Mouse (Mus musculus): ENCODE results near the gene Cbx2. TPM values are rescaled to one million over a fixed set of nuclear protein-coding genes. Genes with fewer than 3 reads are reported as not detected.
A peak's percentile ranks its signal among the peaks of the same experiment; 100 is the strongest.

Gene Cbx2
- polyA plus RNA-seq, 1 experiment from 2014 or later = 65.0 TPM

GRCm38 (mm10) chr11:119024260-119024659, 1.5 kb downstream of the Cbx2 start:
- H3K27me3 ChIP-seq (ENCODE audit: control insufficient read depth, insufficient read depth, low read length) = no peaks in the 10 kb centered on the region
- peaks cover 25% of the 10 kb centered on the region for H3K36me3 ChIP-seq (ENCODE audit: control insufficient read depth, insufficient read depth, low read length)
- H3K27ac ChIP-seq (ENCODE audit: low read depth, low read length) = no peak overlapping the region
- 14% methylated on average over 7 of the region's 7 CpGs for WGBS
- H3K9me3 ChIP-seq (ENCODE audit: control insufficient read depth, low read length) = no peaks in the 10 kb centered on the region
- ATAC-seq (ENCODE audit: insufficient read depth, low FRiP score, low TSS enrichment) = no peak
- peaks cover 26% of the 10 kb centered on the region for H3K4me1 ChIP-seq (ENCODE audit: control insufficient read depth, insufficient read depth, low read length)
- no peak for DNase-seq (ENCODE audit: low spot score)
- H3K4me2 ChIP-seq (ENCODE audit: low read depth) = peak overlapping the region; percentile 97
- H3K4me3 ChIP-seq (ENCODE audit: low read depth, low read length) = peak overlapping the region; percentile 96
- H3K9ac ChIP-seq (ENCODE audit: low read length) = peak overlapping the region; percentile 97

- Histone ChIP-seq H3K27me3 (ENCODE audit: control insufficient read depth, insufficient read depth, low read length) (no peaks in the 10 kb centered on the region), H3K27ac (ENCODE audit: low read depth, low read length) (no peak overlapping the region), H3K4me2 (ENCODE audit: low read depth) (0 out of 2 replicates have a peak overlapping the region, but pooled peaks have one; percentile 2), H3K4me1 (ENCODE audit: control insufficient read depth, insufficient read depth, low read length) (peaks cover 26% of the 10 kb centered on the region), H3K9me3 (ENCODE audit: control insufficient read depth, low read length) (no peaks in the 10 kb centered on the region), H3K4me3 (ENCODE audit: low read depth, low read length) (no peak overlapping the region), H3K36me3 (ENCODE audit: control insufficient read depth, insufficient read depth, low read length) (peaks cover 28% of the 10 kb centered on the region), H3K9ac (ENCODE audit: low read length) (peak overlapping the region; percentile 4; the same call in 1 of the 2 replicates)
- DNase-seq (ENCODE audit: low spot score) (no peak), ATAC-seq (ENCODE audit: insufficient read depth, low FRiP score, low TSS enrichment) (no peak)
- WGBS = 76% methylated on average over 12 of the region's 12 CpGs
These were observed 3.4 kb downstream of the Cbx2 start for GRCm38 (mm10) chr11:119026203-119026602.

- H3K27ac ChIP-seq (ENCODE audit: low read depth, low read length) = no peak overlapping the region
- ATAC-seq (ENCODE audit: insufficient read depth, low FRiP score, low TSS enrichment) (peak; percentile 51; the same call in 1 of the 2 replicates), DNase-seq (ENCODE audit: low spot score) (peak; percentile 87)
- peaks cover 5% of the 10 kb centered on the region for H3K36me3 ChIP-seq (ENCODE audit: control insufficient read depth, insufficient read depth, low read length)
- H3K4me2 ChIP-seq (ENCODE audit: low read depth) = no peak overlapping the region
- peaks cover 47% of the 10 kb centered on the region for H3K27me3 ChIP-seq (ENCODE audit: control insufficient read depth, insufficient read depth, low read length)
- H3K4me1 ChIP-seq (ENCODE audit: control insufficient read depth, insufficient read depth, low read length) = peaks cover 28% of the 10 kb centered on the region
- H3K9me3 ChIP-seq (ENCODE audit: control insufficient read depth, low read length) = no peaks in the 10 kb centered on the region
- WGBS = 2% methylated on average over 26 of the region's 26 CpGs
- H3K9ac ChIP-seq (ENCODE audit: low read length) = no peak overlapping the region
- no peak overlapping the region for H3K4me3 ChIP-seq (ENCODE audit: low read depth, low read length)
These were observed 11.3 kb downstream of the Cbx2 start for GRCm38 (mm10) chr11:119033874-119034558.

GRCm38 (mm10) chr11:119034635-119035034, 11.9 kb downstream of the Cbx2 start:
- DNase-seq (ENCODE audit: low spot score) (no peak), ATAC-seq (ENCODE audit: insufficient read depth, low FRiP score, low TSS enrichment) (no peak)
- Histone ChIP-seq H3K27ac (ENCODE audit: low read depth, low read length) (no peak overlapping the region), H3K4me2 (ENCODE audit: low read depth) (no peak overlapping the region), H3K27me3 (ENCODE audit: control insufficient read depth, insufficient read depth, low read length) (peaks cover 51% of the 10 kb centered on the region), H3K9me3 (ENCODE audit: control insufficient read depth, low read length) (no peaks in the 10 kb centered on the region), H3K4me1 (ENCODE audit: control insufficient read depth, insufficient read depth, low read length) (peaks cover 33% of the 10 kb centered on the region), H3K9ac (ENCODE audit: low read length) (no peak overlapping the region), H3K36me3 (ENCODE audit: control insufficient read depth, insufficient read depth, low read length) (peaks cover 2% of the 10 kb centered on the region; the same call in 1 of the 2 replicates), H3K4me3 (ENCODE audit: low read depth, low read length) (no peak overlapping the region)
- 2% methylated on average over 19 of the region's 19 CpGs for WGBS

GRCm38 (mm10) chr11:119035094-119035685, 12.4 kb downstream of the Cbx2 start:
- Histone ChIP-seq H3K36me3 (ENCODE audit: control insufficient read depth, insufficient read depth, low read length) (peaks cover 2% of the 10 kb centered on the region; the same call in 1 of the 2 replicates), H3K4me3 (ENCODE audit: low read depth, low read length) (no peak overlapping the region), H3K4me2 (ENCODE audit: low read depth) (no peak overlapping the region), H3K27ac (ENCODE audit: low read depth, low read length) (no peak overlapping the region), H3K27me3 (ENCODE audit: control insufficient read depth, insufficient read depth, low read length) (peaks cover 54% of the 10 kb centered on the region), H3K4me1 (ENCODE audit: control insufficient read depth, insufficient read depth, low read length) (peaks cover 39% of the 10 kb centered on the region), H3K9me3 (ENCODE audit: control insufficient read depth, low read length) (no peaks in the 10 kb centered on the region), H3K9ac (ENCODE audit: low read length) (no peak overlapping the region)
- no peak for DNase-seq (ENCODE audit: low spot score)
- no peak for ATAC-seq (ENCODE audit: insufficient read depth, low FRiP score, low TSS enrichment)
- 1% methylated on average over 21 of the region's 21 CpGs for WGBS

GRCm38 (mm10) chr11:119035686-119036165, 13.0 kb downstream of the Cbx2 start:
- Histone ChIP-seq H3K27ac (ENCODE audit: low read depth, low read length) (no peak overlapping the region), H3K9me3 (ENCODE audit: control insufficient read depth, low read length) (no peaks in the 10 kb centered on the region), H3K9ac (ENCODE audit: low read length) (no peak overlapping the region), H3K4me1 (ENCODE audit: control insufficient read depth, insufficient read depth, low read length) (peaks cover 40% of the 10 kb centered on the region), H3K36me3 (ENCODE audit: control insufficient read depth, insufficient read depth, low read length) (no peaks in the 10 kb centered on the region; the same call in 1 of the 2 replicates), H3K4me2 (ENCODE audit: low read depth) (no peak overlapping the region), H3K27me3 (ENCODE audit: control insufficient read depth, insufficient read depth, low read length) (peaks cover 54% of the 10 kb centered on the region), H3K4me3 (ENCODE audit: low read depth, low read length) (no peak overlapping the region)
- WGBS = 1% methylated on average over 21 of the region's 21 CpGs
- peak; percentile 58 for DNase-seq (ENCODE audit: low spot score)
- no peak for ATAC-seq (ENCODE audit: insufficient read depth, low FRiP score, low TSS enrichment)

- Histone ChIP-seq H3K36me3 (ENCODE audit: control insufficient read depth, insufficient read depth, low read length) (no peaks in the 10 kb centered on the region), H3K9ac (ENCODE audit: low read length) (no peak overlapping the region), H3K27me3 (ENCODE audit: control insufficient read depth, insufficient read depth, low read length) (peaks cover 56% of the 10 kb centered on the region), H3K4me3 (ENCODE audit: low read depth, low read length) (no peak overlapping the region), H3K4me2 (ENCODE audit: low read depth) (no peak overlapping the region), H3K27ac (ENCODE audit: low read depth, low read length) (no peak overlapping the region), H3K4me1 (ENCODE audit: control insufficient read depth, insufficient read depth, low read length) (peaks cover 42% of the 10 kb centered on the region), H3K9me3 (ENCODE audit: control insufficient read depth, low read length) (no peaks in the 10 kb centered on the region)
- under 1% methylated on average over 15 of the region's 15 CpGs for WGBS
- ATAC-seq (ENCODE audit: insufficient read depth, low FRiP score, low TSS enrichment) = no peak
- no peak for DNase-seq (ENCODE audit: low spot score)
These were observed 13.7 kb downstream of the Cbx2 start for GRCm38 (mm10) chr11:119036447-119036846.

GRCm38 (mm10) chr11:119036934-119037779, 14.4 kb downstream of the Cbx2 start:
- under 1% methylated on average over 57 of the region's 57 CpGs for WGBS
- peaks cover 48% of the 10 kb centered on the region for H3K4me1 ChIP-seq (ENCODE audit: control insufficient read depth, insufficient read depth, low read length)
- peak overlapping the region; percentile 84 for H3K4me2 ChIP-seq (ENCODE audit: low read depth)
- peak overlapping the region; percentile 40 for H3K4me3 ChIP-seq (ENCODE audit: low read depth, low read length)
- ATAC-seq (ENCODE audit: insufficient read depth, low FRiP score, low TSS enrichment) = no peak
- peaks cover 63% of the 10 kb centered on the region for H3K27me3 ChIP-seq (ENCODE audit: control insufficient read depth, insufficient read depth, low read length)
- H3K9ac ChIP-seq (ENCODE audit: low read length) = peak overlapping the region; percentile 41
- H3K36me3 ChIP-seq (ENCODE audit: control insufficient read depth, insufficient read depth, low read length) = no peaks in the 10 kb centered on the region
- DNase-seq (ENCODE audit: low spot score) = peak; percentile 61
- no peak overlapping the region for H3K27ac ChIP-seq (ENCODE audit: low read depth, low read length)
- no peaks in the 10 kb centered on the region for H3K9me3 ChIP-seq (ENCODE audit: control insufficient read depth, low read length)

Data from neural tube, embryonic 11.5 days (tissue).